Mouse (Mus musculus) CH12F3 (cell line): Measurements from ENCODE around the gene Ntrk1.

Experiments used
- in situ Hi-C: fragments of 300-500 bp; cut with MboI; formaldehyde crosslinking; loops from 2 replicates; pipeline ENCODE4 v1.14.3; 2020; ENCODE audit warnings: low sequenced_read_pairs

Ntrk1 gene

DNA sequence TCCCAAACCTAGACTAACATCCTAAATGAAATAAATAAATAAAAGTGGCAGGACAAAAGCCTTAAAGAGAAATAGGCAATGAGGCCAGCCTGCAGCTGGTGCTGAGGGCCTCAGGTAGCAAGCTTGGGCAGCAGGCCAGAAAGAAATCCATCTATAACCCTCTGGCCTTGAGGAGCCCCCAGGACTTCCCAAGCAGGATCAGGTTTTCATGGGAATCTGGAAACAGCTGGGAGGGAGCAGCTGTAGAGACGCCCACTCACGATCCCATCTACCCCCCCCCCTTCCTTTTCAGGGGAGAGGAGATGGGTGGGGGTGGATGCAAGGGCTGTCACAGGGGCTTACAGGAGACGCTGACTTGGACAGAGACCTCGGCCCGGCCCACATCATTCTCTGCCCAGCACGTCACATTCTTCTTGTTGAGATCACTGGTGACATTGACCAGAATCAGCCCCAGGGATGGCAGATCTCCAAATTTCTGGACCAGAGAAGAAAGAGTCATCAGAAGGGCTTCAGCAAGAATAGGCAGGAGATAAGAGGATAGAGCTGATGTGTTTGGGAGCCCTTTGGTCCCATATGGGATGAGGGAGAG is 9.2 kb downstream of the Ntrk1 start:
- in situ Hi-C loops = no loop called here

DNA sequence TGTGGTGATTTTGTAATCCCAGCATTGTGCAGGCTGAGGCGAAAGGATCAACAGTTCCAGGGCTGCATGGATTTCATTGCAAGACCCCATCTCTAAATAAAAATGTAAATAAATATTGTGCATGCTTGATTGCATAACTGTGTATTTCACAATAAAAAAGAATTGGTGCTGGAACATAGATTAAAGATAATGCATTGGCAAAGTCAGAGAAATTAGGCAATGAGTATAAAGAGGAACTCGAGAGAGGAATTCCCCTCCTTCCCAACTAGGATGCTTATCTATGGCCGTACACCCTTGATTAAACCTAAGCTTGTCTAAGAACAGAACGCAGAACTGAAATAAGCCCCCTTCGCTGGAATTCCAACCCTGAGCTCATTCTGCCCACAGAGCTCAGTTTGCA is 9.8 kb downstream of the Ntrk1 start:
- in situ Hi-C loops = no loop called here

GRCm38 (mm10) chr3:87783282-87784023 is 11.5 kb downstream of the Ntrk1 start:
- in situ Hi-C loops = no loop called here

DNA sequence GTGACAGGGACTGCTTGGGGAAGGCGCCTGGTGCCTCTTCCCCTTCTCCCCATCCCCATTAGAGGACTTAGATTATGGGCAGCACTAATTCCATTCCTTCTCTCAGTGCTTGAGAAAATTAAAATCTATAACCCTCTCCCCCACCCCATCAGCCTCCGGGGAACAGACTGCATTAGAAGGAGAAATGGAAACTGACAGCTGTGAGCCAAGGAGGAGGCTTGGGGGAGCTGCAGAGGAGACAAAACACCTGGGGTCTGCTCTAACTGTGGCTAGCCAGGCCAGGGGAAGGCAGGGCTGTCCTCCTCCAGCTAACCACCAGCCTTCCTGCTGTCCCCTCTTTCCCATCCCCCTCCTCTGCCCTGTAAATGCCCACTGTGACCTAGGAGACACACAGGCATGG is 15.9 kb downstream of the Ntrk1 start:
- in situ Hi-C loops = no loop called here

DNA sequence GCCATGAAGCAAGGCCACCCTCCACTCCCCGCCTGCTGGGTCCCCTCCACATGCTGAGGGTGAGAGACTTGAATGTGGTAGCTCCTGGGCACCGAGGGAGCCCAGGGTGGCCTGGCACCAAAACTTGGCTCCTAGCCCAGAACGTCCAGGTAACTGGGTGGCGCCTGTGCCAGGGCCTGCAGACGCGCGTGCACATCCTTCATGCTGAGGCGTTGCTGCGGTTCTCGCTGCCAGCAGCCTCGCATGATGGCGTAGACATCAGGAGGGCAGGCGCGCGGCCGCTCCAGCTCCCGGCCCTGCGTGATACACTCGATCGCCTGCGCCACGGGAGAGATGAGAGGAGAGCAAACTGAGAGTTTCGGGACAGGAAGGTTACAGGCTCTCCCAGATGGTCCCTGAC is 16.7 kb downstream of the Ntrk1 start:
- in situ Hi-C loops = no loop called here

DNA sequence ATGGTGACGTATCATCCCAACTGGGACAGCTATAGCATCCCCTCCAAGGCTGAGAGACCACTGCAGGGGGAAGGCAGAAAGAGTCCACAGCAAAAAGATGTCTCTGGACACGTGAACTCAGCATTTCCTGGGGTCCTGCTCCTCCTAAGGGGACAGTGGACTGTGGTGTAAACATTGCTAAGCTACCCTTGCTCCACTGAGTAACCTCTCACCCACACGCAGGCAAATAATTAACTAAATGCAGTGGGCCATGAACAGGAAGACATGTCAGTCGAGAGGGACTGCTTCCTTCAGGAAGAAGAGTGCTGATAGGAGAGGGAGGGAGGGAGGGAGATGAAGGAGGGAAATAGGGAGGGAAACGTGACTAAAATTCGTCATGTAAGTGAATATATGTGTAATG is 23.9 kb downstream of the Ntrk1 start:
- in situ Hi-C loops = no loop called here

DNA sequence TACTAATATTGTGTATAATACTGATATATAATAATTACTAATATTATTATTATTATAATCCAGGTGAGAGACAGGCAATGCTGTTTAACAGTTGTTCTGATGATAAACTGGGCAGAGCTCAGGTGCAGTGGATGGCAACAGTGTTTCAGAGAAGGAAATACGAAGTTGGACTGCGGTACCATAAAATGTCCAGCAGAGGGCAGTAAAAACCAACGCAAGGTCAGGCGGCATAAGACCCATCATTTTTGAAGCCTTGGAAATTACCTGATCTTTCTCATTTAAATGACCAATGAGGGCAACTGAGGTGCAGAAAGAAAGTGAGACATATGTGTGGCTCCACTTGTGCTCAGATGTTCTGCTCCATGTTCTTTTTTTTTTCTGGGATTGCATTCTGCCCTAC is 24.7 kb downstream of the Ntrk1 start:
- in situ Hi-C loops = no loop called here

- in situ Hi-C loops = no loop called here
These were observed 25.5 kb downstream of the Ntrk1 start for GRCm38 (mm10) chr3:87769506-87769905.

- in situ Hi-C loops = no loop called here
These were observed 26.1 kb downstream of the Ntrk1 start for GRCm38 (mm10) chr3:87768844-87769243.

DNA sequence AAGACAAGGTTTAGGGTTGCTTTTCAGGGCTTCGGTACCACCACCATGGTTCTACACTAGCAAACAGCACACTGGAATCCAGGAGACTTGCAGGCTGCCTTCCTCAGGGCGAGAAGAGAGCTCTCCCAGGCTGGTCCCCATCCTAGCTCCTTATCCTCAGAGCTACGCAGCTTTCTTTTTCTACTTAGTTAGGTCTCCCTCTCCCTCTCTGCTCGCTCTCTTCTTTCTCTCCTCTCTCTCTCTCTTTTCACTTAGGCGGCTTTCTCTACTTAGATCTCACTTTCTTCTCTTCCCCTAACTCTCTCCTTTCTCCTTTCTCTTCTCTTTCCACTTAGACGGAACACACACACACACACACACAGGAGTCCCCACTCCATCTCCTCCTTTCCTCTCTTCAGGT is 26.5 kb downstream of the Ntrk1 start:
- in situ Hi-C loops = no loop called here

- in situ Hi-C loops = no loop called here
These were observed 27.2 kb downstream of the Ntrk1 start for GRCm38 (mm10) chr3:87767764-87768163.

GRCm38 (mm10) chr3:87766284-87766667 is 28.7 kb downstream of the Ntrk1 start:
- in situ Hi-C loops = no loop called here

- in situ Hi-C loops = no loop called here
These were observed 29.2 kb downstream of the Ntrk1 start for GRCm38 (mm10) chr3:87765631-87766283.

DNA sequence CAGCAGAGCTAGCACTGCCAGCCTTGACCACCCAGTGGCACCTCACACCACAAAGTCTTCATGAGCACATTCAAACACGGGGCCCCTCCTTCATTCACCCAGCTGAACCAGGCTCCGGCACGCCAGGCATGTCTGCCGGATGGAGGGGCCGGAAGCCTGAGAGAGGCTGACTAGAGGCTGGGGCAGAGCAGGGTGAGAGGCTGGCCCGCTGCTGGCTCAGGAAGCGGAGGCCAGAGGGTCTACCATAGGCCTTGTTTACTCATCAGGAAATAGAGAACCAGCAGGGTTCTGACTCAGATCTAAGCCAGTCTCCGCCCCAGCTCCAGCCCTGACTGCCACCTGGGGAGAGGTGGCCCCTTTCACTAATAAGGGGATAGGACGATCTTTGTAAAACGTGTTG is 29.9 kb downstream of the Ntrk1 start:
- in situ Hi-C loops = no loop called here

GRCm38 (mm10) chr3:87764506-87764905 is 30.5 kb downstream of the Ntrk1 start:
- in situ Hi-C loops = no loop called here

- in situ Hi-C loops = no loop called here
These were observed 31.2 kb downstream of the Ntrk1 start for GRCm38 (mm10) chr3:87763683-87764289.

DNA sequence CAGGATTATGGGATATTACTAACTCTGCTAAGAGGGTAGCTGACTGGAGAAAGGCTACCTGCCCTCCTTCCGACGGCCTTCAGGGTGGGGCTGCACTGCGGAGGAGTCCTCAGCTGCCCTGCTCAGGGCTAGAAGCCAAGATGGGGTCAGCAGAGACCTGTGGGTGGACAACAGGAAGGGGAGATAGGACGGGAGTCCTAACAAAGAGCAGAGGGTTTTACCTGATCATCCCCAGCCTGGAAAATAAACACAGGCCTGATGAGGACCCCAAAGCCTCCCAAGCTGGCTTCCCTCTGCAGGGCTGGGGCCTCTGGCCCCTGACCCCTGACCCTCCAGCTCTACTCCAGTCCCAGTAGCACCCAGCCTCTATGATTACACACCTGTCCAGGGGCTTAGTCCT is 31.8 kb downstream of the Ntrk1 start:
- in situ Hi-C loops = no loop called here

- in situ Hi-C loops = no loop called here
These were observed 33.3 kb downstream of the Ntrk1 start for GRCm38 (mm10) chr3:87761408-87762375.

- in situ Hi-C loops = no loop called here
These were observed 36.3 kb downstream of the Ntrk1 start for GRCm38 (mm10) chr3:87758641-87759040.

DNA sequence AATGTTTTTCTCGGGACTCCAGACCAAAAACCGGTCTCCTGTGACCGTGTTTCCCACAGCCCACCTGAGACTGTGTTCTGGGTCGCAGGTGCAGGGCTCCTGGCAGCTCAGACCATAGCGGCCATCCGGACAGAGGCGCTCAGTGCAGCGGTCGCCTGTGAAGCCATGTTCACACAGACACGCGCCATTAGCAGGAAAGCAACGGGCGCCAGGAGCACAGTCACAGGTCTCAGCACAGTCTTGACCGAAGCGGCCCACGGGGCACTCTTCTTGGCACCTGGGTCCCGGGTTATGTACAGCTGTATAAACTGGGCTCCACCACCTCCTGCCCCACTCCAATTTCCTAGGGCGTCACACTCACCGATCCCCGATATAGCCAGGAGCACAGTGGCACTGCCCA is 38.5 kb downstream of the Ntrk1 start:
- in situ Hi-C loops = no loop called here

- in situ Hi-C loops = no loop called here
These were observed 39.0 kb downstream of the Ntrk1 start for GRCm38 (mm10) chr3:87755964-87756363.
